9 mouse cellular contexts compared by ENCODE assay signal in the genomic region with DNA sequence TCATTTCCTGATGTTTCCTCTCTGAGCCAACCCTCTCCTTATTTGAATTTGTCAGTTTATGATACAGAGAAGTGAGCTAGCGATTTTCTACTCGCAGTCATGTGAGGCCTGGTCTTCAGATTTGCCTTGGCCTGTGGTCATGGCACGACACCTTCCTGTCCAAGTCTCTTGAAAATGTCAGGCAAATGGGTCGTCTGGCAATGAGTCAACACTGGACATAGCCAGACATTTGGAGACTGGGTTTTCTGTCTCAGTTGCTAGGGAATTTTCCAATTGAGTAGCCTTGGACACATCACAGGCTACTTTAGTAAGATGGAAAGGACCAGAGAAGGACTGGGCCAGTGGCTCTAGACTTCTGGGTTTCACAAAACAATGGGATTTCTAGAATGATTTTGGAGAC.
"Had no signal": no experiment of that assay in that cellular context is flagged by ENCODE, and none has a peak within 500 bp of the region (broad histone marks: within the 10 kb centered on the region; RNA-seq: fewer than 3 reads in every experiment).

No protein-coding gene starts in this region.

- DNase-seq: kidney, postnatal 36 days; layer of hippocampus, adult 9-11 months; layer of hippocampus, postnatal 36 days; lung, adult 18-20 months; lung, postnatal 36 days; retina, postnatal 1 day; right cerebral cortex, postnatal 14 days; thymus, adult 18-20 months; thymus, postnatal 14 days had no signal
